Mouse (Mus musculus): ENCODE results near the gene Camkmt.

Gene Camkmt

GRCm38 (mm10) chr17:85507089-85507460 lies 416.7 kb downstream of the Camkmt start:
- DNase-seq = no peak

Measured in kidney, postnatal 14 days (tissue).